Mouse (Mus musculus) liver, postnatal 0 days (tissue): ENCODE measurements at regions not wholly inside any gene's neighbourhood (a gene's known extent, or its start where the extent isn't known, plus 50 kb on each side); places are given as distances from the start of the nearest gene placed in this dataset.
A peak's percentile ranks its signal among the peaks of the same experiment; 100 is the strongest.

Experiments used
- ATAC-seq: fragments of 200-750 bp; cut with Nextera tagmentation; 2 replicates; pipeline ENCODE4 v1.8.0; 2017; ENCODE audit warnings: mild to moderate bottlenecking, moderate library complexity
- DNase-seq: peaks from one replicate; pipeline ENCODE4 v3.0.0-alpha.2; 2016
- H3K27ac ChIP-seq: fragments of 300-500 bp; sonication (generic); 2 replicates; pipeline ENCODE4 v1.5.1; 2014; ENCODE audit warnings: antibody characterized with exemption, moderate library complexity, mild to moderate bottlenecking, low read depth
- H3K27me3 ChIP-seq: fragments of 300-500 bp; sonication (generic); 2 replicates; pipeline ENCODE4 v1.6.1; 2014; ENCODE audit warnings: low read length, control low read depth, mixed read lengths; ENCODE audit not compliant: insufficient read depth
- H3K36me3 ChIP-seq: fragments of 300-500 bp; sonication (generic); replicated peaks from 2 replicates; pipeline ENCODE4 v1.6.1; 2014; ENCODE audit warnings: mild to moderate bottlenecking, control low read depth, low read length, moderate library complexity, mixed read lengths; ENCODE audit not compliant: insufficient read depth
- H3K4me1 ChIP-seq: fragments of 300-500 bp; sonication (generic); 2 replicates; pipeline ENCODE4 v1.6.1; 2014; ENCODE audit warnings: antibody characterized with exemption, mild to moderate bottlenecking, control low read depth; ENCODE audit not compliant: insufficient read depth
- H3K4me2 ChIP-seq: fragments of 300-500 bp; sonication (generic); 2 replicates; pipeline ENCODE4 v1.6.1; 2014; ENCODE audit warnings: low read depth, mild to moderate bottlenecking, low read length, moderate library complexity, mixed read lengths
- H3K4me3 ChIP-seq: fragments of 300-500 bp; sonication (generic); 2 replicates; pipeline ENCODE4 v1.5.1; 2014; ENCODE audit warnings: low read depth, low read length
- H3K9ac ChIP-seq: fragments of 300-500 bp; sonication (generic); replicated peaks from 2 replicates; pipeline ENCODE4 v1.6.1; 2014; ENCODE audit warnings: mild to moderate bottlenecking, moderate library complexity
- H3K9me3 ChIP-seq: fragments of 300-500 bp; sonication (generic); 2 replicates; pipeline ENCODE4 v1.6.1; 2016; ENCODE audit warnings: mild to moderate bottlenecking, control low read depth, low read length, mixed read lengths
- CTCF ChIP-seq: sonication (generic); IDR thresholded peaks from 2 replicates; pipeline ENCODE4 v1.5.1; 2016; ENCODE audit warnings: antibody characterized with exemption, low read depth
- EP300 ChIP-seq: IDR thresholded peaks from 2 replicates; pipeline ENCODE4 v1.6.1; 2016; ENCODE audit warnings: antibody characterized with exemption, low read depth, mild to moderate bottlenecking
- WGBS: fragments of 180-500 bp; shearing (Covaris S2); extraction: QIAGEN DNeasy Blood & Tissue Kit; methylation state at CpG from one replicate; pipeline ENCODE4 v1.1.7; 2014; ENCODE audit not compliant: insufficient replicate concordance; 5-methylcytosine and 5-hydroxymethylcytosine counted together

DNA sequence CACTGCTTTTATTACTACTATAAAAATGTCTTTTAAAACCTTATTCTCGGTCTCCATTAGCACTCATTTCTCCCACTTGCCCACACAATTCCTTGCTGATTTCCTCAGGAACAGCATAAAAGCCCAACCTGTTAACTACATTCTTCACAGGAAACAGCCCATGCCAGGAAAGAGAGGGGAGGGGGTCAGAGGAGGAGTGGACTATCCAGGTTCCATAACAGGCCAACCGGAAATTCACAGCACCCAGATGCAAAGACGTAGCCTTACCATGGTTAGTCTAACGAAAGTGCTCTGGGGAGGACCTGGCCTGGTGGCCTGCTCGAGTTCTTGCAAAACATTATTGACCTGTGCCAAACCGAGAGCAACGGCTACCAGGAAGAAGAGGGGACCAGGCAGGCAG is 94.3 kb downstream of the Zfp706 start:
- Histone ChIP-seq H3K27ac (no peak overlapping the region), H3K4me3 (no peak overlapping the region), H3K27me3 (no peaks in the 10 kb centered on the region), H3K4me1 (peaks cover 3% of the 10 kb centered on the region; the same call in 1 of the 2 replicates), H3K4me2 (no peak overlapping the region), H3K9me3 (no peaks in the 10 kb centered on the region), H3K36me3 (no peaks in the 10 kb centered on the region), H3K9ac (no peak overlapping the region)
- no peak for ATAC-seq
- WGBS, result 65% methylated on average over 7 of the region's 7 CpGs
- no peak for DNase-seq
- no peak for TF ChIP-seq EP300
- TF ChIP-seq CTCF, result no peak

DNA sequence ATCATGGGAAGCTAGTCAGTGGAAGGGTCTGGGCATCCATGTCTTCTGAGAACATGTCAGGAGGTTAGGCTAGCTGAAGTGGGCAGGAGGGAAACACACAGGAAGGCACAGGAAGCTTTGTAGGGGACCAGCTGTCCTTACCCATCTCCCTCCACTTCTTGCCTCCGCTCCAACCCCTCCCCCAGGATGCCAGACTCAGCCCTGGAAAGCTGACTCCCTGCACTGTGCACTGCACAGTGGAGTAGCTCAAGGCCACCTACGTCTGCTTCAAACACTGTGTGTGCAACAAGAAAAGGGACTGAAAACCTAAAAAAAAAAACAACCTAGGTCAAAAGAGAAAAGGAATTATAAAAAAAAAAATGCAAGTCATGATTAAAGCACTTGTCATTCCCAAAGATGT is 97.3 kb downstream of the Zfp706 start:
- WGBS, result 69% methylated on average over 2 of the region's 2 CpGs
- DNase-seq (no peak), ATAC-seq (no peak)
- H3K9ac ChIP-seq, result no peak overlapping the region
- no peaks in the 10 kb centered on the region for H3K36me3 ChIP-seq
- no peaks in the 10 kb centered on the region for H3K27me3 ChIP-seq
- no peak for TF ChIP-seq EP300
- no peak for TF ChIP-seq CTCF
- H3K9me3 ChIP-seq, result no peaks in the 10 kb centered on the region
- H3K4me3 ChIP-seq, result no peak overlapping the region
- no peak overlapping the region for H3K4me2 ChIP-seq
- H3K27ac ChIP-seq, result no peak overlapping the region
- H3K4me1 ChIP-seq, result peaks cover 10% of the 10 kb centered on the region

DNA sequence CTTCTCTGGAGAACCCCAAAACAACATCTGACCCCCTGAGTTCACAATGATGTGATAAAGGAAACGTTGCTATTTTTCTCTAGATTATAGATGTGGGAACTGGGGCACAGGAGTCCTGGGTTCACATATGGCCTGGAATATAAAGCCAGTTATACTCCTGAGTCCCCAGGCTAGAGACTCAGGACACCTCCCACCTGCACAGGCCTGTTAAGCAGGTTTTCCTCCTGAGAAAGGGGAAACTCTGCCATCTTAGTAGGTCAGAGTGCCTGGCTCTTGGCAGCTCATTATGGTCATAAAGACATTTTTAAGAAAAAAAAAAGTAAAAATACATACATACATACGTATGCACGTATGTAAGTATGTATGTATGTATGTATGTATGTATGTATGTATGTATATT is 98.1 kb downstream of the Zfp706 start:
- Histone ChIP-seq H3K27ac (no peak overlapping the region), H3K4me1 (peaks cover 10% of the 10 kb centered on the region), H3K27me3 (no peaks in the 10 kb centered on the region), H3K9me3 (no peaks in the 10 kb centered on the region), H3K9ac (no peak overlapping the region), H3K4me3 (no peak overlapping the region), H3K36me3 (no peaks in the 10 kb centered on the region), H3K4me2 (no peak overlapping the region)
- no peak for DNase-seq
- no peak for ATAC-seq
- WGBS, result 74% methylated on average over 3 of the region's 3 CpGs
- TF ChIP-seq CTCF, result no peak
- no peak for TF ChIP-seq EP300

DNA sequence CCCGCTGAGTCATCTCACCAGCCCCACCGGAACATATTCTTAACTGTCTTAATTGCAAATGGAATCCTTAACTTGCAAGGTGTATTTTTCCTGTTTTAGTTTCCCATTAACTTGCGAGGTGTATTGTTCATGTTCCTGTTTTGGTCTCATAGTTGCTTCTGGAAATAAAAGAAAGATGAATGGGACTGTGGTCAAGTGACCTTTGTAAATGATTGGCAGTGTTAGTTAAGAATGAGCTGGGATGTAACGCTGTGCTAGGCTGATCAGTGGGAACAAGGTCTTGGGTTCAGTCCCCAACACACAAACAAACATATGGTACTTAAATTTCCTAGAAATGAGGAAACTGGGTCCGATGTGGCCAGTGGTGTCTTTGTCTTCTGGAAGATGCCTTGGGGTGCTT is 100.8 kb downstream of the Zfp706 start:
- H3K36me3 ChIP-seq, result no peaks in the 10 kb centered on the region
- TF ChIP-seq EP300 (no peak), CTCF (no peak)
- peaks cover 15% of the 10 kb centered on the region for H3K4me1 ChIP-seq
- no peaks in the 10 kb centered on the region for H3K9me3 ChIP-seq
- WGBS, result 54% methylated on average over 5 of the region's 5 CpGs
- no peak overlapping the region for H3K4me3 ChIP-seq
- no peak overlapping the region for H3K9ac ChIP-seq
- DNase-seq (no peak), ATAC-seq (0 out of 2 replicates have a peak, but pooled peaks have one; percentile 19)
- H3K27me3 ChIP-seq, result no peaks in the 10 kb centered on the region
- no peak overlapping the region for H3K27ac ChIP-seq
- no peak overlapping the region for H3K4me2 ChIP-seq

DNA sequence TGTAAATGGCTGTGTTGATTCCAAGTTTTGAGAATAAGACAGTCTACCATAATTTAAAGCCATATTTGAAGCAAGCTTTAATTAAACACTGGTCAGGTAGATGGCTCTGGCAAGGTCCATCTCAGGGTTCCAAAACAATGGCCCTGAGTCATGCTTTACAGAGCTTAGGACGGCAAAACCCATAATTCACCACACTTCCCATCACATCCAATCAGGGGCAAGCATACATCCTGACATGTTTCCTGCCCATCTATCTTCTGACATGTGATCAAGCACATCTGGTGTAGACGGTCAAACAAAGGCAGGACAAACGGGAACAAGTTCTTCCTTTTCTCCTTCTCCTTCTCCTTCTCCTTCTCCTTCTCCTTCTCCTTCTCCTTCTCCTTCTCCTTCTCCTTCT is 101.5 kb downstream of the Zfp706 start:
- no peaks in the 10 kb centered on the region for H3K27me3 ChIP-seq
- H3K4me2 ChIP-seq, result no peak overlapping the region
- no peak for TF ChIP-seq CTCF
- H3K4me3 ChIP-seq, result no peak overlapping the region
- WGBS, result 31% methylated on average over 3 of the region's 3 CpGs
- no peak for DNase-seq
- ATAC-seq, result no peak
- H3K4me1 ChIP-seq, result peaks cover 23% of the 10 kb centered on the region
- no peak overlapping the region for H3K27ac ChIP-seq
- no peak overlapping the region for H3K9ac ChIP-seq
- H3K9me3 ChIP-seq, result no peaks in the 10 kb centered on the region
- H3K36me3 ChIP-seq, result no peaks in the 10 kb centered on the region

DNA sequence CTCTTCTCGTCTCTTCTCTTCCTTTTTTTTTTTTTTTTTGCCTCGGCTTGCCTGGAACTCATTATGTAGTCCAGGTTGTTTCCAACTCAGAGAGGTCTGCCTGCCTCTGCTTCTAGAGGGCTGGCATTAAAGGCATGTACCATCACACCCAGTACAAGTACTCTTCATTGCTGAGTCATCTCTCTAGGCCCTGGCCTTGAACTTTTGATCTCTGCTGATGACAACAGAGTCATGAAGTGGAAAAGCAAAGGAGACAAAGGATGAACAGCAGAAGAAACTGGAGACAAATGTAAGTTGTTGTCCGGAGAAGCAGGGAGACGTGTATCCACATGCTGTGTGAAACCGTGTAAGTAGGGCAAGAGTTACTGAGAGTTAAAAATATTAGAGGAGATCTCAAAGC is 103.7 kb downstream of the Zfp706 start:
- 62% methylated on average over 5 of the region's 5 CpGs for WGBS
- ATAC-seq (no peak), DNase-seq (no peak)
- Histone ChIP-seq H3K27ac (no peak overlapping the region), H3K9me3 (no peaks in the 10 kb centered on the region), H3K27me3 (no peaks in the 10 kb centered on the region), H3K36me3 (no peaks in the 10 kb centered on the region), H3K9ac (no peak overlapping the region), H3K4me3 (no peak overlapping the region), H3K4me1 (peaks cover 32% of the 10 kb centered on the region), H3K4me2 (no peak overlapping the region)
- TF ChIP-seq CTCF, result no peak
- TF ChIP-seq EP300, result no peak

DNA sequence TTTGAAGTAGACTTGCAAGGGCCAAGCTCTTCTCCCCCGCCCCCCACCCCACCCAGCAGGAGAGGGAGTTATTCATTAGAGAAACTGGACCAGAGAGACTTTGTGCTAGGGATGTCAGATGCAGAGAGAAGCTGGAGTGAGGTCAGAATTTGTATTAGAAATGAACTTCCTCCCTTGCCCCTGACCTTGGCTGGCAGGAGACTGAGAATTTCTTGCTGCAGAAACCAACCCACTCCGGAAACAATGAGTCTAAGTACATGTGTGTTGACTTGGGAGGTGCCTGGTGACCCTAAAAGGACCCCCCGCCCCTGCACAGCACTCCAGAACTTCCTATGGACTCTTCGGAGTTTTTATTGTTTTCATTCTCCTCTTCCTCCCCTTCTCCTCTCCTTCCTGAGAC is 104.3 kb downstream of the Zfp706 start:
- DNase-seq, result no peak
- Histone ChIP-seq H3K4me1 (peaks cover 32% of the 10 kb centered on the region), H3K4me2 (no peak overlapping the region), H3K9ac (no peak overlapping the region), H3K27me3 (no peaks in the 10 kb centered on the region), H3K4me3 (no peak overlapping the region), H3K9me3 (no peaks in the 10 kb centered on the region), H3K27ac (no peak overlapping the region), H3K36me3 (no peaks in the 10 kb centered on the region)
- ATAC-seq, result peak; percentile 13; the same call in 1 of the 2 replicates
- no peak for TF ChIP-seq EP300
- TF ChIP-seq CTCF, result no peak
- WGBS, result 21% methylated on average over 4 of the region's 4 CpGs
